Mouse (Mus musculus) ES-Bruce4 (cell line): ENCODE results near the gene Ppp1r13b. TPM values are rescaled to one million over a fixed set of nuclear protein-coding genes. Genes with fewer than 3 reads are reported as not detected.

Experiments
- H3K27ac ChIP-seq: 2 replicates; pipeline ENCODE4 v1.5.1; 2012; ENCODE audit warnings: low read length, inconsistent platforms; ENCODE audit not compliant: insufficient read depth
- H3K27me3 ChIP-seq: 2 replicates; pipeline ENCODE4 v1.6.1; 2012; ENCODE audit warnings: mild to moderate bottlenecking, low read length, inconsistent platforms; ENCODE audit not compliant: control insufficient read depth, poor library complexity, insufficient read depth, severe bottlenecking
- H3K36me3 ChIP-seq: 2 replicates; pipeline ENCODE4 v1.6.1; 2012; ENCODE audit warnings: inconsistent platforms, mild to moderate bottlenecking, low read length, moderate library complexity; ENCODE audit not compliant: control insufficient read depth, poor library complexity, insufficient read depth, severe bottlenecking
- H3K4me1 ChIP-seq: one replicate; pipeline ENCODE4 v1.8.1; 2011; ENCODE audit warnings: low read length; ENCODE audit not compliant: control insufficient read depth, insufficient read depth
- H3K4me3 ChIP-seq: 2 replicates; pipeline ENCODE4 v1.5.1; 2011; ENCODE audit warnings: low read depth, mild to moderate bottlenecking, low read length
- H3K9ac ChIP-seq: 2 replicates; pipeline ENCODE4 v1.6.1; 2012; ENCODE audit warnings: low read depth, mild to moderate bottlenecking, inconsistent platforms; ENCODE audit not compliant: poor library complexity, severe bottlenecking
- H3K9me3 ChIP-seq: replicated peaks from 2 replicates; pipeline ENCODE4 v1.6.1; 2012; ENCODE audit warnings: mild to moderate bottlenecking, low read length, inconsistent platforms; ENCODE audit not compliant: control insufficient read depth, poor library complexity, insufficient read depth, severe bottlenecking
- CTCF ChIP-seq: IDR thresholded peaks from one replicate; pipeline ENCODE4 v1.8.1; 2011; ENCODE audit warnings: low read depth, low read length
- EP300 ChIP-seq: IDR thresholded peaks from 2 replicates; pipeline ENCODE4 v1.6.1; 2011; ENCODE audit warnings: low read depth, low read length; ENCODE audit not compliant: insufficient read depth
- POLR2A ChIP-seq: IDR thresholded peaks from one replicate; pipeline ENCODE4 v1.8.1; 2011; ENCODE audit warnings: low read length; ENCODE audit not compliant: insufficient read depth
- polyA plus RNA-seq: library from polyadenylated mRNA; stranded (reverse); fragments of >200 nt; gene quantifications from 2 replicates; pipeline ENCODE4 v1.2.4, GENCODE M21; 2011; ENCODE audit warnings: low read depth; ENCODE audit not compliant: missing spikeins, insufficient read depth, insufficient read length

Gene Ppp1r13b
- polyA plus RNA-seq, 1 experiment = 8.9 TPM

GRCm38 (mm10) chr12:111923117-111923516 is 15.2 kb upstream of the Ppp1r13b start:
- Histone ChIP-seq H3K27ac (no peak overlapping the region), H3K4me1 (no peaks in the 10 kb centered on the region), H3K9ac (no peak overlapping the region), H3K4me3 (no peak overlapping the region), H3K36me3 (no peaks in the 10 kb centered on the region), H3K27me3 (no peaks in the 10 kb centered on the region), H3K9me3 (no peaks in the 10 kb centered on the region)
- TF ChIP-seq CTCF (no peak), EP300 (no peak), POLR2A (no peak)

GRCm38 (mm10) chr12:111920046-111920445 is 12.1 kb upstream of the Ppp1r13b start:
- Histone ChIP-seq H3K4me1 (no peaks in the 10 kb centered on the region), H3K36me3 (no peaks in the 10 kb centered on the region), H3K27me3 (no peaks in the 10 kb centered on the region)

GRCm38 (mm10) chr12:111916514-111917217 is 8.8 kb upstream of the Ppp1r13b start:
- no peak for TF ChIP-seq POLR2A
- no peak for TF ChIP-seq EP300
- no peak for TF ChIP-seq CTCF
- Histone ChIP-seq H3K27me3 (no peaks in the 10 kb centered on the region), H3K9ac (no peak overlapping the region), H3K27ac (no peak overlapping the region), H3K9me3 (no peaks in the 10 kb centered on the region), H3K36me3 (no peaks in the 10 kb centered on the region), H3K4me1 (no peaks in the 10 kb centered on the region), H3K4me3 (no peak overlapping the region)

More at GRCm38 (mm10) chr12:111920046-111920445, 12.1 kb upstream of the Ppp1r13b start:
- no peak for TF ChIP-seq POLR2A
- no peak for TF ChIP-seq EP300
- no peak for TF ChIP-seq CTCF
- Histone ChIP-seq H3K9ac (no peak overlapping the region), H3K9me3 (no peaks in the 10 kb centered on the region), H3K4me3 (no peak overlapping the region), H3K27ac (no peak overlapping the region)

GRCm38 (mm10) chr12:111915781-111916180 is 7.9 kb upstream of the Ppp1r13b start:
- no peaks in the 10 kb centered on the region for H3K36me3 ChIP-seq
- H3K27me3 ChIP-seq = no peaks in the 10 kb centered on the region
- H3K9me3 ChIP-seq = no peaks in the 10 kb centered on the region
- no peak for TF ChIP-seq CTCF
- TF ChIP-seq POLR2A = no peak
- TF ChIP-seq EP300 = no peak
- H3K4me1 ChIP-seq = no peaks in the 10 kb centered on the region
- no peak overlapping the region for H3K9ac ChIP-seq
- no peak overlapping the region for H3K4me3 ChIP-seq
- no peak overlapping the region for H3K27ac ChIP-seq

GRCm38 (mm10) chr12:111914031-111914430 is 6.1 kb upstream of the Ppp1r13b start:
- H3K4me1 ChIP-seq = no peaks in the 10 kb centered on the region
- no peak for TF ChIP-seq CTCF
- no peak for TF ChIP-seq EP300
- no peak for TF ChIP-seq POLR2A
- no peaks in the 10 kb centered on the region for H3K36me3 ChIP-seq
- no peaks in the 10 kb centered on the region for H3K9me3 ChIP-seq
- H3K27me3 ChIP-seq = no peaks in the 10 kb centered on the region
- H3K9ac ChIP-seq = no peak overlapping the region
- H3K27ac ChIP-seq = no peak overlapping the region
- H3K4me3 ChIP-seq = no peak overlapping the region

- Histone ChIP-seq H3K27me3 (no peaks in the 10 kb centered on the region), H3K9me3 (no peaks in the 10 kb centered on the region), H3K4me3 (no peak overlapping the region), H3K27ac (no peak overlapping the region), H3K4me1 (no peaks in the 10 kb centered on the region), H3K36me3 (no peaks in the 10 kb centered on the region), H3K9ac (no peak overlapping the region)
- TF ChIP-seq POLR2A (no peak), EP300 (no peak), CTCF (no peak)
These were observed 4.9 kb upstream of the Ppp1r13b start for GRCm38 (mm10) chr12:111912802-111913201.
